ENCODE assay signal across 8 mouse cellular contexts in the genomic region with DNA sequence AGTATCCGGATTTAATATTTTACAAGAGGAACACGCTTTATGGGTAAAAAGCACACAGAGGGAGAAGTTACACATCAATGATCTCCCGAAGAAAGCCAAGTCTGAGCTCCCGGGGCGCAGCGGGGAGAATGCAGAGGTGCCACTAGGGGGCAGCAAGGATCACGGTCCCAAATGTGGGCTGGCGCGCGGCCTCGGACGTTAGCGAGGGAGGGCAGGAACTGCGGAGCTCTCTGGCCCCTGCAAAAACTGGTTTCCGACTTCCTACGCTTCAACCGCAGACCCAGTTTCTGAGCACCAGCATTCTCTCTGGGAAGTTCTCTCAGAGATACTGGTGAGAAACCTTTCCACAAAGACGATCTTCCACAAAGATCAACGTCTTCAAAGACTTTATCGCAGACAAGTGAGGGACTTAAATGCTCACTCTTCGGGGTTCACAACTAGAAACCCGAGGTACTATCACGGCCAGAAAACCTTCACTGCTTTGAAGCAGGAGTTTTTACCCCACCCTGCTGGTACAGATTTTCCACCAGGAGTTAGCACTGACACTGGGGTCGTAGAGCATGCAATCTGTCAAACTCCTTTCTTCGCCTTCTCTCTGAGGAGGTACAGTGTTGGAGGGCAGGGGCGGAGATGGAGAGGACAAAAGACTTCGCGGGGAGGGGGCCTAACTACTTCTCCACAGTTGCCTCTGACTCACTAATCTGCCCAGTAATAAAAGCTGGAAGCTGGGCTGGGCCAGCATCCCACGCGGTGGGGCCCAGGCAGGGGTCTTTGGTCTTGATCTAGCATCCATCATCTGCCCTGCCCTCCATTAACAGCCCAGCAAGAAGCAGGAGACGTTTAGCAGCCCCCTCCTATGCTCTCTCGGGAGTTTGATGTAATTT. TPM values are rescaled to one million over a fixed set of nuclear protein-coding genes. Genes with fewer than 3 reads are reported as not detected.
A peak's percentile ranks its signal among the peaks of the same experiment; 100 is the strongest.
DNase-seq lines count a peak whose midpoint lies in the region; ATAC-seq lines count a peak whose summit lies in the region.

No protein-coding gene starts in this region.

- H3K27me3 ChIP-seq in forebrain, embryonic 12.5 days: peaks cover 93% of the 10 kb centered on the region
- H3K27me3 ChIP-seq in lung, embryonic 15.5 days: peaks cover 83% of the 10 kb centered on the region

- H3K4me1 ChIP-seq in forebrain, embryonic 12.5 days: peaks cover 42% of the 10 kb centered on the region
- peaks cover 65% of the 10 kb centered on the region for H3K4me1 ChIP-seq in lung, embryonic 15.5 days

- H3K9me3 ChIP-seq in forebrain, embryonic 12.5 days: no peaks in the 10 kb centered on the region
- H3K9me3 ChIP-seq in lung, embryonic 15.5 days: no peaks in the 10 kb centered on the region

- H3K9ac ChIP-seq in forebrain, embryonic 12.5 days: 0 out of 2 replicates have a peak overlapping the region, but pooled peaks have one; percentile 8
- H3K9ac ChIP-seq in lung, embryonic 15.5 days: peak overlapping the region; percentile 20; the same call in 1 of the 2 replicates

- no peak overlapping the region for H3K27ac ChIP-seq in forebrain, embryonic 12.5 days
- no peak overlapping the region for H3K27ac ChIP-seq in lung, embryonic 15.5 days

- H3K4me2 ChIP-seq in forebrain, embryonic 12.5 days: peak overlapping the region; percentile 47
- H3K4me2 ChIP-seq in lung, embryonic 15.5 days: peak overlapping the region; percentile 50

- WGBS in forebrain, embryonic 12.5 days: under 1% methylated on average over 32 of the region's 32 CpGs
- WGBS in lung, embryonic 15.5 days: 3% methylated on average over 32 of the region's 32 CpGs

- no peaks in the 10 kb centered on the region for H3K36me3 ChIP-seq in forebrain, embryonic 12.5 days (replicated peaks)
- no peaks in the 10 kb centered on the region for H3K36me3 ChIP-seq in lung, embryonic 15.5 days

- peak; percentile 42; the same call in 1 of the 2 replicates for ATAC-seq in forebrain, embryonic 12.5 days (ENCODE audit: low FRiP score)
- no peak for ATAC-seq in lung, embryonic 15.5 days (ENCODE audit: borderline replicate concordance, extremely low read depth, low FRiP score, low TSS enrichment)
- ATAC-seq in neutrophil, adult 5-6 weeks (ENCODE audit: extremely low read depth, insufficient number of reproducible peaks, low FRiP score, poor library complexity, severe bottlenecking): peak; percentile 72

- intact Hi-C loops in heart, postnatal 10 days (cut with DNase I): loop anchor here (1.0 kb wide), 3 partner anchors 30 to 183 kb away; no protein-coding TSS in a partner anchor

- DNase-seq in ES-CJ7 (ENCODE audit: low read depth, low spot score): peak; percentile 81
- peak; percentile 76 for DNase-seq in c-Kit-positive CD71-negative TER-119-negative erythroid progenitor cells, embryonic 14.5 days (ENCODE audit: low read depth)
- peak; percentile 91 to 94 for DNase-seq in heart, postnatal 10 days
- peak; percentile 86 to 90 for DNase-seq in kidney, postnatal 25 days
- DNase-seq in thymus, adult 18-20 months: peak; percentile 58 to 69

- peak overlapping the region; percentile 25 for H3K4me3 ChIP-seq in forebrain, embryonic 12.5 days (replicated peaks)
- H3K4me3 ChIP-seq in lung, embryonic 15.5 days: peak overlapping the region; percentile 19

RNA-seq across cellular contexts. Expression of a gene that starts 3.3 kb away (rescaled TPM):
- 0.04 and 0.08 TPM in 2 replicates for polyA plus RNA-seq in forebrain, embryonic 12.5 days (2016; fragmentation: Nextera tagmentation; extraction: Ambion mirVana)
- total RNA-seq in heart, postnatal 10 days (2021): 1 to 10 TPM in 1 of 2 experiments, under 1 TPM in 1; 0.64 to 1.7 TPM
- 0.10 and 0.12 TPM in 2 replicates for polyA plus RNA-seq in lung, embryonic 15.5 days (2015; fragmentation: Nextera tagmentation; extraction: Ambion mirVana)
- 0.74 and 1.2 TPM in 2 replicates for total RNA-seq in neutrophil, adult 5-6 weeks (2017)

RNA-seq across cellular contexts. Expression of a gene that starts 27.8 kb away (rescaled TPM):
- polyA plus RNA-seq in forebrain, embryonic 12.5 days (2016; fragmentation: Nextera tagmentation; extraction: Ambion mirVana): 0.19 and 0.36 TPM in 2 replicates
- 1 to 10 TPM; 1.9 to 2.4 TPM for total RNA-seq in heart, postnatal 10 days (2021)
- 1.5 and 2.5 TPM in 2 replicates for polyA plus RNA-seq in lung, embryonic 15.5 days (2015; fragmentation: Nextera tagmentation; extraction: Ambion mirVana)
- total RNA-seq in neutrophil, adult 5-6 weeks (2017): 87.3 and 90.5 TPM in 2 replicates

RNA-seq across cellular contexts. Expression of a gene that starts 37.3 kb away (rescaled TPM):
- polyA plus RNA-seq in forebrain, embryonic 12.5 days (2016; fragmentation: Nextera tagmentation; extraction: Ambion mirVana): 4.4 and 6.5 TPM in 2 replicates
- 10 to 100 TPM; 13.5 to 15.3 TPM for total RNA-seq in heart, postnatal 10 days (2021)
- 1.6 and 2.2 TPM in 2 replicates for polyA plus RNA-seq in lung, embryonic 15.5 days (2015; fragmentation: Nextera tagmentation; extraction: Ambion mirVana)
- 0.23 and 0.25 TPM in 2 replicates for total RNA-seq in neutrophil, adult 5-6 weeks (2017)

RNA-seq across cellular contexts. Expression of a gene that starts 45.1 kb away (rescaled TPM):
- 22.3 and 24.4 TPM in 2 replicates for polyA plus RNA-seq in forebrain, embryonic 12.5 days (2016; fragmentation: Nextera tagmentation; extraction: Ambion mirVana)
- 10 to 100 TPM; 27.4 to 37.4 TPM for total RNA-seq in heart, postnatal 10 days (2021)
- polyA plus RNA-seq in lung, embryonic 15.5 days (2015; fragmentation: Nextera tagmentation; extraction: Ambion mirVana): 18.3 and 18.4 TPM in 2 replicates
- 19.8 and 20.9 TPM in 2 replicates for total RNA-seq in neutrophil, adult 5-6 weeks (2017)

Comparison
In these comparisons a context has a peak if more than half of its experiments do, and no peak if none do; other contexts are left out.
1. RNA of a gene that starts 27.8 kb away (total RNA-seq): 87.3 to 90.5 TPM in neutrophil, adult 5-6 weeks; 1.9 to 2.4 TPM in heart, postnatal 10 days; every median in the first group is over 10 times any median in the second.
2. RNA of a gene that starts 37.3 kb away (total RNA-seq): 13.5 to 15.3 TPM in heart, postnatal 10 days; 0.23 to 0.25 TPM in neutrophil, adult 5-6 weeks; every median in the first group is over 10 times any median in the second.
3. Peak in every context shown above with its lines, with median percentiles within 50 percentile points of each other: DNase-seq.